Mouse (Mus musculus): Measurements from ENCODE around the gene Ppp1r1b. TPM values are rescaled to one million over a fixed set of nuclear protein-coding genes. Genes with fewer than 3 reads are reported as not detected.
"Not testable (repeated sequence)": the region's sequence is repeated elsewhere in the genome, so short reads cannot be mapped to it uniquely, and the experiment has no call there.

Gene Ppp1r1b
- polyA plus RNA-seq, 1 experiment from 2014 or later, result 8.1 TPM

GRCm38 (mm10) chr11:98372406-98372805 is 24.2 kb downstream of the Ppp1r1b start:
- Histone ChIP-seq H3K36me3 (peaks cover 29% of the 10 kb centered on the region), H3K9me3 (no peaks in the 10 kb centered on the region), H3K27me3 (ENCODE audit: insufficient read depth, poor library complexity, severe bottlenecking) (no peaks in the 10 kb centered on the region), H3K4me3 (peak overlapping the region; percentile 39), H3K4me1 (peaks cover 90% of the 10 kb centered on the region), H3K27ac (peak overlapping the region; percentile 81)
- 5% methylated on average over 2 of the region's 2 CpGs for WGBS
- no peak for DNase-seq (ENCODE audit: low spot score)

- no peak for DNase-seq (ENCODE audit: low spot score)
- Histone ChIP-seq H3K36me3 (peaks cover 38% of the 10 kb centered on the region), H3K27ac (peak overlapping the region; percentile 81), H3K9me3 (no peaks in the 10 kb centered on the region), H3K4me3 (peak overlapping the region; percentile 39; the same call in 1 of the 2 replicates), H3K4me1 (peaks cover 92% of the 10 kb centered on the region), H3K27me3 (ENCODE audit: insufficient read depth, poor library complexity, severe bottlenecking) (no peaks in the 10 kb centered on the region)
- 83% methylated on average over 6 of the region's 6 CpGs for WGBS
These were observed 25.0 kb downstream of the Ppp1r1b start for GRCm38 (mm10) chr11:98373244-98373643.

- H3K27ac ChIP-seq, result peak overlapping the region; percentile 81
- H3K4me3 ChIP-seq, result no peak overlapping the region
- peaks cover 48% of the 10 kb centered on the region for H3K36me3 ChIP-seq
- 38% methylated on average over 8 of the region's 8 CpGs for WGBS
- no peaks in the 10 kb centered on the region for H3K9me3 ChIP-seq
- DNase-seq (ENCODE audit: low spot score), result no peak
- H3K4me1 ChIP-seq, result peaks cover 95% of the 10 kb centered on the region
- H3K27me3 ChIP-seq (ENCODE audit: insufficient read depth, poor library complexity, severe bottlenecking), result no peaks in the 10 kb centered on the region
These were observed 26.1 kb downstream of the Ppp1r1b start for GRCm38 (mm10) chr11:98374266-98374665.

GRCm38 (mm10) chr11:98376756-98377155 is 28.6 kb downstream of the Ppp1r1b start:
- WGBS, result 68% methylated on average over 5 of the region's 5 CpGs
- H3K27ac ChIP-seq, result peak overlapping the region; percentile 69
- no peak for DNase-seq (ENCODE audit: low spot score)
- peaks cover 83% of the 10 kb centered on the region for H3K4me1 ChIP-seq
- H3K4me3 ChIP-seq, result no peak overlapping the region
- peaks cover 68% of the 10 kb centered on the region for H3K36me3 ChIP-seq
- H3K9me3 ChIP-seq, result no peaks in the 10 kb centered on the region
- no peaks in the 10 kb centered on the region for H3K27me3 ChIP-seq (ENCODE audit: insufficient read depth, poor library complexity, severe bottlenecking)

GRCm38 (mm10) chr11:98377787-98378186 is 29.6 kb downstream of the Ppp1r1b start:
- no peaks in the 10 kb centered on the region for H3K27me3 ChIP-seq (ENCODE audit: insufficient read depth, poor library complexity, severe bottlenecking)
- no peak overlapping the region for H3K27ac ChIP-seq
- no peak overlapping the region for H3K4me3 ChIP-seq
- peaks cover 68% of the 10 kb centered on the region for H3K36me3 ChIP-seq
- no peak for DNase-seq (ENCODE audit: low spot score)
- no peaks in the 10 kb centered on the region for H3K9me3 ChIP-seq
- 61% methylated on average over 11 of the region's 11 CpGs for WGBS
- H3K4me1 ChIP-seq, result peaks cover 81% of the 10 kb centered on the region

GRCm38 (mm10) chr11:98379379-98379778 is 31.2 kb downstream of the Ppp1r1b start:
- H3K4me1 ChIP-seq, result peaks cover 82% of the 10 kb centered on the region
- H3K36me3 ChIP-seq, result peaks cover 68% of the 10 kb centered on the region
- 0 out of 2 replicates have a peak overlapping the region, but pooled peaks have one; percentile 4 for H3K4me3 ChIP-seq
- 66% methylated on average over 7 of the region's 7 CpGs for WGBS
- H3K27ac ChIP-seq, result peak overlapping the region; percentile 65
- DNase-seq (ENCODE audit: low spot score), result no peak
- H3K9me3 ChIP-seq, result no peaks in the 10 kb centered on the region
- 0 out of 2 replicates have a peak, but pooled peaks cover 6% of the 10 kb centered on the region for H3K27me3 ChIP-seq (ENCODE audit: insufficient read depth, poor library complexity, severe bottlenecking)

- no peak for DNase-seq (ENCODE audit: low spot score)
- Histone ChIP-seq H3K36me3 (peaks cover 61% of the 10 kb centered on the region), H3K4me3 (no peak overlapping the region), H3K27ac (peak overlapping the region; percentile 65), H3K27me3 (ENCODE audit: insufficient read depth, poor library complexity, severe bottlenecking) (peaks cover 13% of the 10 kb centered on the region), H3K4me1 (peaks cover 82% of the 10 kb centered on the region), H3K9me3 (no peaks in the 10 kb centered on the region)
- 86% methylated on average over 6 of the region's 6 CpGs for WGBS
These were observed 31.9 kb downstream of the Ppp1r1b start for GRCm38 (mm10) chr11:98380106-98380505.

GRCm38 (mm10) chr11:98381651-98382050 is 33.4 kb downstream of the Ppp1r1b start:
- H3K4me3 ChIP-seq, result no peak overlapping the region
- H3K4me1 ChIP-seq, result peaks cover 85% of the 10 kb centered on the region
- H3K36me3 ChIP-seq, result peaks cover 46% of the 10 kb centered on the region
- H3K27me3 ChIP-seq (ENCODE audit: insufficient read depth, poor library complexity, severe bottlenecking), result peaks cover 28% of the 10 kb centered on the region
- WGBS, result 89% methylated on average over 2 of the region's 2 CpGs
- H3K27ac ChIP-seq, result peak overlapping the region; percentile 77
- no peak for DNase-seq (ENCODE audit: low spot score)
- H3K9me3 ChIP-seq, result no peaks in the 10 kb centered on the region

GRCm38 (mm10) chr11:98382405-98382804 is 34.2 kb downstream of the Ppp1r1b start:
- Histone ChIP-seq H3K27ac (peak overlapping the region; percentile 77), H3K36me3 (peaks cover 41% of the 10 kb centered on the region), H3K4me1 (peaks cover 85% of the 10 kb centered on the region), H3K27me3 (ENCODE audit: insufficient read depth, poor library complexity, severe bottlenecking) (peaks cover 36% of the 10 kb centered on the region)
- not testable (repeated sequence) for H3K4me3 ChIP-seq; DNase-seq (ENCODE audit: low spot score); H3K9me3 ChIP-seq
- WGBS, result 16% methylated on average over 2 of the region's 2 CpGs

- Histone ChIP-seq H3K27ac (peak within 1 kb of the TSS; percentile 91), H3K4me1 (peaks cover 85% of the 10 kb centered on the region), H3K9me3 (no peaks in the 10 kb centered on the region), H3K27me3 (ENCODE audit: insufficient read depth, poor library complexity, severe bottlenecking) (peaks cover 46% of the 10 kb centered on the region), H3K4me3 (peak within 1 kb of the TSS; percentile 50), H3K36me3 (peaks cover 31% of the 10 kb centered on the region)
- WGBS, result 42% methylated on average over 14 of the region's 14 CpGs
- DNase-seq (ENCODE audit: low spot score), result peak; percentile 88
These were observed 35.2 kb downstream of the Ppp1r1b start, which contains the start of gene Tcap for GRCm38 (mm10) chr11:98383261-98384030. TSS of gene Tcap (plus strand) at chr11:98383811.

- H3K4me1 ChIP-seq, result peaks cover 85% of the 10 kb centered on the region
- H3K4me3 ChIP-seq, result peak overlapping the region; percentile 50
- H3K36me3 ChIP-seq, result peaks cover 23% of the 10 kb centered on the region
- H3K9me3 ChIP-seq, result no peaks in the 10 kb centered on the region
- peak overlapping the region; percentile 91 for H3K27ac ChIP-seq
- DNase-seq (ENCODE audit: low spot score), result no peak
- WGBS, result 55% methylated on average over 20 of the region's 20 CpGs
- H3K27me3 ChIP-seq (ENCODE audit: insufficient read depth, poor library complexity, severe bottlenecking), result peaks cover 52% of the 10 kb centered on the region
These were observed 36.0 kb downstream of the Ppp1r1b start for GRCm38 (mm10) chr11:98384216-98384615.

- DNase-seq (ENCODE audit: low spot score), result no peak
- Histone ChIP-seq H3K9me3 (no peaks in the 10 kb centered on the region), H3K27ac (peak overlapping the region; percentile 91), H3K27me3 (ENCODE audit: insufficient read depth, poor library complexity, severe bottlenecking) (peaks cover 60% of the 10 kb centered on the region), H3K4me1 (peaks cover 85% of the 10 kb centered on the region), H3K36me3 (peaks cover 15% of the 10 kb centered on the region), H3K4me3 (peak overlapping the region; percentile 50)
- 59% methylated on average over 8 of the region's 8 CpGs for WGBS
These were observed 36.8 kb downstream of the Ppp1r1b start for GRCm38 (mm10) chr11:98384721-98385637.
